Comparison of ENCODE assay signal across 11 mouse cellular contexts in the genomic region with DNA sequence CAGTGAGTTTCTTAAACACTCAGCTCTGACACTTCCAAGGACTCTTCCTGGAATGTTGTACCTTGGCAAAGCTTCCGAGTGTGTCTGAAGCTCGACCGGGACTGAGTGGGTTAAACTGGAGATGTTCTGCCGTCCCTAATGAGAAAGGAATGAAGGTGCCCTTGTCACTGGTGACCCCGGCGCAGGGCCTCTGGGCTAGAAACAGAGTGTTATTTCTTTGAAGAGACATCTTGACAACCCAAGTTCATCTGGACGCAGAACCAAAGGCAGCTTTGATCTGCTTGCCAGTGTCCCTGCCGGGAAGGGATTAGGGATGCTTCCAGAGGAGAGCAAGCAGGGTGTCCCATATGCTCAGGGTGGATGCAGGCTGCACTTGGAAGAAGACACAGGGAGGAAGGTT.
DNase-seq lines count a peak whose midpoint lies in the region; ATAC-seq lines count a peak whose summit lies in the region.
"Had no signal": no experiment of that assay in that cellular context is flagged by ENCODE, and none has a peak within 500 bp of the region (broad histone marks: within the 10 kb centered on the region; RNA-seq: fewer than 3 reads in every experiment).

No protein-coding gene starts in this region.

- DNase-seq in adrenal gland, adult (ENCODE audit: inconsistent age in 2 of 2, low spot score in 1 of 2): peak; percentile 44 to 65
- DNase-seq in adrenal gland, postnatal 25 days: no peak
- peak; percentile 33 for DNase-seq in midbrain, embryonic 14.5 days
- DNase-seq in retina, postnatal 1 day: peak; percentile 46
- DNase-seq in thymus, adult 18-20 months: no peak
- no peak for DNase-seq in MN1 (ENCODE audit: low spot score)
- DNase-seq: spleen, adult 18-20 months had no signal

- ATAC-seq in midbrain, embryonic 14.5 days (ENCODE audit: low FRiP score, low TSS enrichment): no peak
- no peak for ATAC-seq in midbrain, embryonic 15.5 days (replicated peaks)
- no peak for ATAC-seq in embryonic facial prominence, embryonic 13.5 days (ENCODE audit: insufficient number of reproducible peaks, insufficient read depth, low FRiP score, low TSS enrichment, low read depth)
- ATAC-seq: intestine, postnatal 0 days had no signal

- H3K36me3 ChIP-seq in midbrain, embryonic 14.5 days (ENCODE audit: control insufficient read depth, insufficient read depth, low read length): no peaks in the 10 kb centered on the region
- no peaks in the 10 kb centered on the region for H3K36me3 ChIP-seq in midbrain, embryonic 15.5 days (replicated peaks)
- H3K36me3 ChIP-seq in embryonic facial prominence, embryonic 13.5 days: peaks cover 11% of the 10 kb centered on the region

- no peak overlapping the region for H3K9ac ChIP-seq in midbrain, embryonic 14.5 days (replicated peaks; ENCODE audit: low read length)
- H3K9ac ChIP-seq in midbrain, embryonic 15.5 days: no peak overlapping the region
- H3K9ac ChIP-seq in embryonic facial prominence, embryonic 13.5 days: no peak overlapping the region
- H3K9ac ChIP-seq: liver, embryonic 14.5 days had no signal

- no peak overlapping the region for H3K27ac ChIP-seq in midbrain, embryonic 14.5 days (replicated peaks; ENCODE audit: low read depth, low read length)
- H3K27ac ChIP-seq in midbrain, embryonic 15.5 days: no peak overlapping the region
- 0 out of 2 replicates have a peak overlapping the region, but pooled peaks have one; percentile 2 for H3K27ac ChIP-seq in embryonic facial prominence, embryonic 13.5 days
- H3K27ac ChIP-seq: liver, embryonic 14.5 days had no signal

- H3K9me3 ChIP-seq in midbrain, embryonic 14.5 days (ENCODE audit: control insufficient read depth, low read length): no peaks in the 10 kb centered on the region
- H3K9me3 ChIP-seq in midbrain, embryonic 15.5 days: no peaks in the 10 kb centered on the region
- H3K9me3 ChIP-seq in embryonic facial prominence, embryonic 13.5 days: no peaks in the 10 kb centered on the region

- H3K4me1 ChIP-seq in midbrain, embryonic 14.5 days (ENCODE audit: control insufficient read depth, insufficient read depth, low read length): peaks cover 7% of the 10 kb centered on the region; the same call in 1 of the 2 replicates
- H3K4me1 ChIP-seq in midbrain, embryonic 15.5 days: no peaks in the 10 kb centered on the region
- H3K4me1 ChIP-seq in embryonic facial prominence, embryonic 13.5 days: peaks cover 19% of the 10 kb centered on the region

- WGBS in midbrain, embryonic 14.5 days: 13% methylated on average over 8 of the region's 8 CpGs
- WGBS in midbrain, embryonic 15.5 days: 18% methylated on average over 8 of the region's 8 CpGs
- WGBS in embryonic facial prominence, embryonic 13.5 days: 13% methylated on average over 8 of the region's 8 CpGs

- no peaks in the 10 kb centered on the region for H3K27me3 ChIP-seq in midbrain, embryonic 14.5 days (ENCODE audit: control insufficient read depth, insufficient read depth, low read length)
- no peaks in the 10 kb centered on the region for H3K27me3 ChIP-seq in midbrain, embryonic 15.5 days (replicated peaks)
- H3K27me3 ChIP-seq in embryonic facial prominence, embryonic 13.5 days: no peaks in the 10 kb centered on the region

- no peak overlapping the region for H3K4me2 ChIP-seq in midbrain, embryonic 14.5 days (ENCODE audit: low read length)
- H3K4me2 ChIP-seq in midbrain, embryonic 15.5 days: no peak overlapping the region
- H3K4me2 ChIP-seq in embryonic facial prominence, embryonic 13.5 days: no peak overlapping the region

- H3K4me3 ChIP-seq in midbrain, embryonic 14.5 days (replicated peaks; ENCODE audit: low read depth, low read length): no peak overlapping the region
- no peak overlapping the region for H3K4me3 ChIP-seq in midbrain, embryonic 15.5 days
- H3K4me3 ChIP-seq in embryonic facial prominence, embryonic 13.5 days: no peak overlapping the region

Comparison
In these comparisons a context has a peak if more than half of its experiments do, and no peak if none do; other contexts are left out.
1. DNase-seq: peak in adrenal gland, adult (2 of 2), midbrain, embryonic 14.5 days (single experiment) and retina, postnatal 1 day (single experiment); none in adrenal gland, postnatal 25 days (single experiment), thymus, adult 18-20 months (0 of 2) and MN1 (single experiment).